Mouse (Mus musculus): ENCODE measurements around the gene Ankrd54.

The Ankrd54 gene

GRCm38 (mm10) chr15:79062376-79063159 lies at the start of gene Ankrd54:
Ankrd54 (minus strand) TSS chr15:79062893.
- DNase-seq, result peak; percentile 94

GRCm38 (mm10) chr15:79111774-79112173 lies 49.1 kb upstream of the Ankrd54 start:
- DNase-seq, result no peak

GRCm38 (mm10) chr15:79110528-79110927 lies 47.8 kb upstream of the Ankrd54 start:
- no peak for DNase-seq

GRCm38 (mm10) chr15:79110031-79110430 lies 47.3 kb upstream of the Ankrd54 start:
- no peak for DNase-seq

GRCm38 (mm10) chr15:79109321-79109934 lies 46.7 kb upstream of the Ankrd54 start:
- DNase-seq, result no peak

- peak; percentile 75 for DNase-seq
These were observed 46.0 kb upstream of the Ankrd54 start, which contains the start of gene Micall1 for GRCm38 (mm10) chr15:79108421-79109320. Micall1 (plus strand) TSS chr15:79108898.

GRCm38 (mm10) chr15:79107966-79108365 lies 45.3 kb upstream of the Ankrd54 start:
- no peak for DNase-seq

GRCm38 (mm10) chr15:79105804-79106203 lies 43.1 kb upstream of the Ankrd54 start:
- DNase-seq, result no peak

GRCm38 (mm10) chr15:79103264-79103663 lies 40.6 kb upstream of the Ankrd54 start:
- DNase-seq, result no peak

- DNase-seq, result no peak
These were observed 38.8 kb upstream of the Ankrd54 start for GRCm38 (mm10) chr15:79101531-79101930.

GRCm38 (mm10) chr15:79100391-79100790 lies 37.7 kb upstream of the Ankrd54 start:
- DNase-seq, result no peak

GRCm38 (mm10) chr15:79099456-79099855 lies 36.8 kb upstream of the Ankrd54 start:
- DNase-seq, result no peak

- no peak for DNase-seq
These were observed 36.2 kb upstream of the Ankrd54 start for GRCm38 (mm10) chr15:79098868-79099267.

- DNase-seq, result no peak
These were observed 35.5 kb upstream of the Ankrd54 start for GRCm38 (mm10) chr15:79098220-79098619.

GRCm38 (mm10) chr15:79097611-79098025 lies 34.9 kb upstream of the Ankrd54 start:
- no peak for DNase-seq

GRCm38 (mm10) chr15:79097135-79097534 lies 34.4 kb upstream of the Ankrd54 start:
- no peak for DNase-seq

GRCm38 (mm10) chr15:79096556-79096955 lies 33.9 kb upstream of the Ankrd54 start:
- no peak for DNase-seq

- no peak for DNase-seq
These were observed 32.8 kb upstream of the Ankrd54 start for GRCm38 (mm10) chr15:79095483-79095882.

GRCm38 (mm10) chr15:79093083-79093839 lies 30.6 kb upstream of the Ankrd54 start:
- DNase-seq, result no peak

- no peak for DNase-seq
These were observed 29.6 kb upstream of the Ankrd54 start for GRCm38 (mm10) chr15:79092284-79092683.

- DNase-seq, result no peak
These were observed 16.9 kb upstream of the Ankrd54 start for GRCm38 (mm10) chr15:79079567-79079966.

- DNase-seq, result no peak
These were observed 13.1 kb upstream of the Ankrd54 start for GRCm38 (mm10) chr15:79075658-79076365.

Data from thymus, postnatal 25 days (tissue).